Mouse (Mus musculus) layer of hippocampus, postnatal 25 days (tissue): ENCODE measurements around the gene Ar. TPM values are rescaled to one million over a fixed set of nuclear protein-coding genes. Genes with fewer than 3 reads are reported as not detected.

Experiments used
- DNase-seq, 2 experiments: peaks; one replicate each; pipeline ENCODE4 v3.0.0; 2022; ENCODE audit warnings: mixed read lengths in 2 of 2, low spot score in 1 of 2; ENCODE audit errors: extremely low spot score in 1 of 2
- total RNA-seq, 2 experiments: library from RNA; stranded (reverse); gene quantifications; 2 replicates each; pipeline ENCODE4 v1.2.3; 2021

The Ar gene
- total RNA-seq: 10 to 100 TPM; 11.3 to 13.4 TPM

- no peak for DNase-seq
These were observed at the start of gene Ar for GRCm38 (mm10) chrX:98148531-98149342. Ar (plus strand) TSS chrX:98148769.

GRCm38 (mm10) chrX:98149724-98150392, 1.3 kb downstream of the Ar start:
- peak; percentile 9 to 21 for DNase-seq

- no peak for DNase-seq
These were observed 2.0 kb downstream of the Ar start for GRCm38 (mm10) chrX:98150393-98151119.

- no peak for DNase-seq
These were observed 41.2 kb downstream of the Ar start for GRCm38 (mm10) chrX:98189759-98190158.

GRCm38 (mm10) chrX:98205766-98206165, 57.2 kb downstream of the Ar start:
- no peak for DNase-seq

GRCm38 (mm10) chrX:98207166-98207565, 58.6 kb downstream of the Ar start:
- DNase-seq: no peak

GRCm38 (mm10) chrX:98216103-98216502, 67.5 kb downstream of the Ar start:
- DNase-seq: no peak

GRCm38 (mm10) chrX:98239011-98239410, 90.4 kb downstream of the Ar start:
- no peak for DNase-seq

- DNase-seq: no peak
These were observed 96.5 kb downstream of the Ar start for GRCm38 (mm10) chrX:98245108-98245507.

- no peak for DNase-seq
These were observed 99.8 kb downstream of the Ar start for GRCm38 (mm10) chrX:98248363-98248762.

- no peak for DNase-seq
These were observed 111.1 kb downstream of the Ar start for GRCm38 (mm10) chrX:98259620-98260019.

GRCm38 (mm10) chrX:98265755-98266154, 117.2 kb downstream of the Ar start:
- no peak for DNase-seq

GRCm38 (mm10) chrX:98271361-98271760, 122.8 kb downstream of the Ar start:
- DNase-seq: no peak

- no peak for DNase-seq
These were observed 143.2 kb downstream of the Ar start for GRCm38 (mm10) chrX:98291763-98292162.

GRCm38 (mm10) chrX:98300685-98301084, 152.1 kb downstream of the Ar start:
- DNase-seq: no peak

GRCm38 (mm10) chrX:98301924-98302323, 153.4 kb downstream of the Ar start:
- DNase-seq: no peak

- DNase-seq: no peak
These were observed 167.4 kb downstream of the Ar start for GRCm38 (mm10) chrX:98315961-98316360.

GRCm38 (mm10) chrX:98317483-98317882, 168.9 kb downstream of the Ar start:
- DNase-seq: no peak

GRCm38 (mm10) chrX:98323105-98323504, 174.5 kb downstream of the Ar start:
- no peak for DNase-seq

GRCm38 (mm10) chrX:98347481-98347880, 198.9 kb downstream of the Ar start:
- no peak for DNase-seq

GRCm38 (mm10) chrX:98348036-98348435, 199.5 kb downstream of the Ar start:
- no peak for DNase-seq
